Mouse (Mus musculus) CH12.LX (cell line): Measurements from ENCODE around the gene 1700022I11Rik. TPM values are rescaled to one million over a fixed set of nuclear protein-coding genes. Genes with fewer than 3 reads are reported as not detected.

ENCODE experiments used
- DNase-seq: peaks from one replicate; pipeline ENCODE4 v3.0.0-alpha.2; 2013; ENCODE audit errors: extremely low read depth
- H3K27ac ChIP-seq: 2 replicates; pipeline ENCODE4 v1.5.1; 2012; ENCODE audit warnings: low read depth, mild to moderate bottlenecking, control low read depth, moderate library complexity; ENCODE audit not compliant: insufficient read depth
- H3K27me3 ChIP-seq: replicated peaks from 2 replicates; pipeline ENCODE3; 2012; ENCODE audit warnings: inconsistent platforms
- H3K36me3 ChIP-seq, 2 experiments: replicated peaks in 1 of 2; 2 replicates each; pipeline versions ENCODE3 to v1.6.1; 2012; ENCODE audit warnings: inconsistent platforms in 1 of 2, low read length in 1 of 2, mild to moderate bottlenecking in 1 of 2, mixed read lengths in 1 of 2, moderate library complexity in 1 of 2; ENCODE audit not compliant: control insufficient read depth in 1 of 2, insufficient read depth in 1 of 2
- H3K4me1 ChIP-seq, 2 experiments: 2 replicates each; pipeline ENCODE4 v1.6.1; 2012; ENCODE audit warnings: inconsistent platforms in 1 of 2, moderate library complexity in 1 of 2; ENCODE audit not compliant: insufficient read depth in 2 of 2, control insufficient read depth in 1 of 2
- H3K4me2 ChIP-seq: 2 replicates; pipeline ENCODE4 v1.6.1; 2012; ENCODE audit warnings: low read depth, mild to moderate bottlenecking, control low read depth; ENCODE audit not compliant: poor library complexity, insufficient read depth, severe bottlenecking
- H3K4me3 ChIP-seq, 3 experiments: fragments of 150-350 bp in 1 of 3; sonication (generic) in 1 of 3; replicated peaks in 1 of 3; 2 replicates each; pipeline versions ENCODE3 to v1.5.1; 2011 to 2012; ENCODE audit warnings: low read depth in 2 of 3, low read length in 2 of 3, mild to moderate bottlenecking in 2 of 3, moderate library complexity in 2 of 3, control low read depth in 1 of 3, improper control_type of control experiment in 1 of 3, inconsistent platforms in 1 of 3, mixed read lengths in 1 of 3; ENCODE audit not compliant: poor library complexity in 1 of 3
- H3K79me2 ChIP-seq: replicated peaks from 2 replicates; pipeline ENCODE4 v1.6.1; 2012; ENCODE audit warnings: mild to moderate bottlenecking, moderate library complexity; ENCODE audit not compliant: control insufficient read depth, poor library complexity, insufficient read depth, severe bottlenecking; ENCODE audit errors: extremely low read depth
- H3K9ac ChIP-seq: 2 replicates; pipeline ENCODE4 v1.6.1; 2012; ENCODE audit warnings: low read depth, mild to moderate bottlenecking, control low read depth, moderate library complexity; ENCODE audit not compliant: insufficient read depth
- H3K9me3 ChIP-seq: replicated peaks from 2 replicates; pipeline ENCODE3; 2012; ENCODE audit warnings: low read length, inconsistent platforms, mixed read lengths
- BHLHE40 ChIP-seq: IDR thresholded peaks from 2 replicates; pipeline ENCODE4 v1.6.1; 2011; ENCODE audit warnings: mild to moderate bottlenecking, low read depth, low read length, improper control_type of control experiment
- CHD1 ChIP-seq: IDR thresholded peaks from 2 replicates; pipeline ENCODE4 v1.6.1; 2012; ENCODE audit warnings: low read depth, low read length, improper control_type of control experiment, inconsistent platforms
- CHD2 ChIP-seq: IDR thresholded peaks from 2 replicates; pipeline ENCODE4 v1.6.1; 2011; ENCODE audit warnings: low read length, improper control_type of control experiment
- CTCF ChIP-seq, 2 experiments: IDR thresholded peaks in 1 of 2; conservative IDR thresholded peaks in 1 of 2; 2 replicates each; pipeline ENCODE4 v1.5.1; 2011 to 2012; ENCODE audit warnings: low read depth in 2 of 2, low read length in 2 of 2, improper control_type of control experiment in 1 of 2, inconsistent platforms in 1 of 2, mild to moderate bottlenecking in 1 of 2, moderate library complexity in 1 of 2
- E2F4 ChIP-seq: IDR thresholded peaks from 2 replicates; pipeline ENCODE4 v1.6.1; 2011; ENCODE audit warnings: low read depth, low read length, improper control_type of control experiment; ENCODE audit not compliant: insufficient replicate concordance
- ETS1 ChIP-seq: conservative IDR thresholded peaks from 2 replicates; pipeline ENCODE4 v1.6.1; 2012; ENCODE audit warnings: low read depth, mild to moderate bottlenecking, inconsistent platforms, low read length, improper control_type of control experiment, moderate library complexity
- GABPA ChIP-seq: IDR thresholded peaks from 2 replicates; pipeline ENCODE4 v1.6.1; 2012; ENCODE audit warnings: low read depth, low read length, improper control_type of control experiment, inconsistent platforms; ENCODE audit not compliant: insufficient replicate concordance
- HCFC1 ChIP-seq: IDR thresholded peaks from 2 replicates; pipeline ENCODE4 v1.6.1; 2012; ENCODE audit warnings: low read depth, mild to moderate bottlenecking, inconsistent platforms, low read length, improper control_type of control experiment
- IRF4 ChIP-seq: IDR thresholded peaks from 2 replicates; pipeline ENCODE4 v1.6.1; 2014; ENCODE audit warnings: low read depth, mild to moderate bottlenecking, inconsistent platforms, low read length, improper control_type of control experiment
- JUN ChIP-seq: IDR thresholded peaks from 2 replicates; pipeline ENCODE4 v1.6.1; 2011; ENCODE audit warnings: low read depth, mild to moderate bottlenecking, low read length, improper control_type of control experiment, moderate library complexity; ENCODE audit not compliant: insufficient read depth
- KAT2A ChIP-seq: IDR thresholded peaks from 2 replicates; pipeline ENCODE4 v1.6.1; 2012; ENCODE audit warnings: low read length, improper control_type of control experiment, inconsistent platforms; ENCODE audit not compliant: insufficient replicate concordance
- MAX ChIP-seq: IDR thresholded peaks from 2 replicates; pipeline ENCODE4 v1.6.1; 2011; ENCODE audit warnings: low read length, improper control_type of control experiment
- MEF2A ChIP-seq: IDR thresholded peaks from 2 replicates; pipeline ENCODE4 v1.6.1; 2014; ENCODE audit warnings: low read depth, mild to moderate bottlenecking, inconsistent platforms, low read length, improper control_type of control experiment, borderline replicate concordance
- MXI1 ChIP-seq: IDR thresholded peaks from 2 replicates; pipeline ENCODE4 v1.6.1; 2011; ENCODE audit warnings: mild to moderate bottlenecking, low read depth, low read length, improper control_type of control experiment
- MYC ChIP-seq: IDR thresholded peaks from 2 replicates; pipeline ENCODE4 v1.6.1; 2011; ENCODE audit warnings: low read depth, mild to moderate bottlenecking, improper control_type of control experiment, low read length
- POLR2AphosphoS2 ChIP-seq: IDR thresholded peaks from 2 replicates; pipeline ENCODE4 v1.6.1; 2011; ENCODE audit warnings: low read depth, low read length, improper control_type of control experiment
- RCOR1 ChIP-seq: conservative IDR thresholded peaks from 2 replicates; pipeline ENCODE4 v1.6.1; 2012; ENCODE audit warnings: low read depth, mild to moderate bottlenecking, inconsistent platforms, low read length, improper control_type of control experiment
- SMC3 ChIP-seq: IDR thresholded peaks from 2 replicates; pipeline ENCODE4 v1.6.1; 2011; ENCODE audit warnings: low read depth, low read length, improper control_type of control experiment
- TBP ChIP-seq: conservative IDR thresholded peaks from 2 replicates; pipeline ENCODE4 v1.6.1; 2011; ENCODE audit warnings: low read depth, low read length, improper control_type of control experiment
- TCF12 ChIP-seq: IDR thresholded peaks from 2 replicates; pipeline ENCODE4 v1.6.1; 2014; ENCODE audit warnings: low read depth, mild to moderate bottlenecking, inconsistent platforms, low read length, improper control_type of control experiment
- UBTF ChIP-seq: IDR thresholded peaks from 2 replicates; pipeline ENCODE4 v1.6.1; 2012; ENCODE audit warnings: low read depth, mild to moderate bottlenecking, inconsistent platforms, low read length, improper control_type of control experiment, moderate library complexity
- USF1 ChIP-seq: IDR thresholded peaks from 2 replicates; pipeline ENCODE4 v1.6.1; 2014; ENCODE audit warnings: low read depth, mild to moderate bottlenecking, inconsistent platforms, low read length, improper control_type of control experiment
- ZKSCAN1 ChIP-seq: IDR thresholded peaks from 2 replicates; pipeline ENCODE4 v1.6.1; 2012; ENCODE audit warnings: low read depth, inconsistent platforms, low read length, improper control_type of control experiment, borderline replicate concordance
- ZMIZ1 ChIP-seq: IDR thresholded peaks from 2 replicates; pipeline ENCODE4 v1.6.1; 2012; ENCODE audit warnings: low read depth, mild to moderate bottlenecking, inconsistent platforms, low read length, improper control_type of control experiment
- ZNF384 ChIP-seq: IDR thresholded peaks from 2 replicates; pipeline ENCODE4 v1.6.1; 2012; ENCODE audit warnings: low read depth, low read length, improper control_type of control experiment, inconsistent platforms
- dilution Hi-C: fragments of 300-500 bp; cut with MboI; formaldehyde crosslinking; loops from 2 replicates; pipeline ENCODE4 v1.14.3; 2020; ENCODE audit warnings: low sequenced_read_pairs; ENCODE audit not compliant: extremely low pct_unique_long_range_greater_than_20kb, extremely low pct_ligation_motif_present
- in situ Hi-C: fragments of 300-500 bp; cut with MboI; formaldehyde crosslinking; loops from 3 replicates; pipeline ENCODE4 v1.14.3; 2019; ENCODE audit warnings: low sequenced_read_pairs, low pct_ligation_motif_present, low pct_unique_long_range_greater_than_20kb, mixed read lengths
- polyA plus RNA-seq: library from polyadenylated mRNA; unstranded; fragments of >175 nt; gene quantifications from 2 replicates; pipeline ENCODE4 v1.2.1, GENCODE M21; 2012; ENCODE audit warnings: low read depth; ENCODE audit not compliant: insufficient read length
- total RNA-seq, 2 experiments: library from RNA; depleted of rRNA; stranded (reverse); fragments of 300-350 nt in 1 of 2; fragments of >200 nt in 1 of 2; gene quantifications; 2 replicates each; pipeline ENCODE4 v1.2.3; 2012 to 2014

Gene 1700022I11Rik
- total and polyA plus RNA-seq, 3 experiments: 0.24 to 0.55 TPM; not detected in 1

GRCm38 (mm10) chr4:42956581-42956980 is 12.8 kb upstream of the 1700022I11Rik start:
- DNase-seq: no peak
- Histone ChIP-seq H3K36me3 (peaks cover 4 to 40% of the 10 kb centered on the region in 2 experiments), H3K27ac (no peak overlapping the region), H3K27me3 (no peaks in the 10 kb centered on the region), H3K9ac (no peak overlapping the region), H3K4me3 (no peak overlapping the region), H3K4me2 (no peak overlapping the region), H3K4me1 (peaks cover 0 to 38% of the 10 kb centered on the region in 2 experiments), H3K79me2 (no peaks in the 10 kb centered on the region), H3K9me3 (no peaks in the 10 kb centered on the region)
- TF ChIP-seq CHD2: no peak
- dilution Hi-C loops (no loop called here), in situ Hi-C loops (no loop called here)

- Histone ChIP-seq H3K4me1 (peaks cover 0 to 31% of the 10 kb centered on the region in 2 experiments; a peak in 3 of 4 replicates), H3K79me2 (no peaks in the 10 kb centered on the region), H3K4me2 (no peak overlapping the region), H3K9me3 (no peaks in the 10 kb centered on the region), H3K36me3 (peaks cover 4 to 40% of the 10 kb centered on the region in 2 experiments), H3K27ac (no peak overlapping the region), H3K27me3 (no peaks in the 10 kb centered on the region), H3K4me3 (no peak overlapping the region), H3K9ac (no peak overlapping the region)
- DNase-seq: no peak
- in situ Hi-C loops: no loop called here
- no peak for TF ChIP-seq MYC
- no peak for TF ChIP-seq CHD1
- no peak for TF ChIP-seq POLR2AphosphoS2
- no peak for TF ChIP-seq ETS1
- no peak for TF ChIP-seq CHD2
- TF ChIP-seq MEF2A: no peak
- no peak for TF ChIP-seq CTCF (conservative IDR thresholded peaks at IDR 0.05 in 1 of 2, IDR thresholded peaks at IDR 0.05 in 1 of 2; ENCODE audit: low read depth in 2 of 2, low read length in 2 of 2)
- TF ChIP-seq TBP: no peak
- TF ChIP-seq MXI1: no peak
- no peak for TF ChIP-seq IRF4
- no peak for TF ChIP-seq JUN
- no peak for TF ChIP-seq ZNF384
- no peak for TF ChIP-seq GABPA
- dilution Hi-C loops: no loop called here
Observed at GRCm38 (mm10) chr4:42957306-42957705, 12.1 kb upstream of the 1700022I11Rik start.

DNA sequence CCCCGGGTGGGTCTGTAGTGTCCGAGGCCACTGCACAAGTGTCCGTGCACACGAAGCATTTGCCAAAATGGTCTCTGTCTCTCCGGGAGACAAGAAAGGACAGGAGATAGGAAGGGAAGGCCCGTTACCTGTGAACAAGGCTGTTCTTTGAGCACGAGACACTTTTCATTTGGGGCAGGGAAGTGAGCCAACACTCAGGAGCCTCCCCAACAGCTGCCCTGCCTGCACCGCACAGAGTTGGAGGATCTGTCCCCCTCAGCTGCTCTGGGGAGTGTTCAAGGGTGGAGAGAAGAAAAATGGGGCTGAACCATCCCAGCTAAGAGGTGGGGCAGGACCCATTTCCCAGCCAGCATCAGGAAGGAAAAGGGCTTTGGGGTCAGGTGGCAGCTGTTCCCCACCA is 11.4 kb upstream of the 1700022I11Rik start:
- no peak overlapping the region for H3K27ac ChIP-seq
- H3K36me3 ChIP-seq: peaks cover 4 to 40% of the 10 kb centered on the region in 2 experiments
- TF ChIP-seq ZMIZ1: no peak
- no peak for TF ChIP-seq HCFC1
- TF ChIP-seq TCF12: no peak
- no peak for TF ChIP-seq ZNF384
- no peak for TF ChIP-seq BHLHE40
- TF ChIP-seq MAX: no peak
- no peak for TF ChIP-seq CTCF (conservative IDR thresholded peaks at IDR 0.05 in 1 of 2, IDR thresholded peaks at IDR 0.05 in 1 of 2; ENCODE audit: low read depth in 2 of 2, low read length in 2 of 2)
- TF ChIP-seq SMC3: no peak
- TF ChIP-seq E2F4: no peak
- TF ChIP-seq CHD2: no peak
- TF ChIP-seq UBTF: no peak
- TF ChIP-seq USF1: no peak
- TF ChIP-seq GABPA: no peak
- no peak for TF ChIP-seq RCOR1
- no peak for TF ChIP-seq MXI1
- TF ChIP-seq KAT2A: no peak
- no peak for TF ChIP-seq ZKSCAN1
- no peak for TF ChIP-seq IRF4
- no peaks in the 10 kb centered on the region for H3K9me3 ChIP-seq
- no peaks in the 10 kb centered on the region for H3K27me3 ChIP-seq
- DNase-seq: no peak
- peaks cover 0 to 24% of the 10 kb centered on the region in 2 experiments; a peak in 3 of 4 replicates for H3K4me1 ChIP-seq
- dilution Hi-C loops (no loop called here), in situ Hi-C loops (no loop called here)
- no peak overlapping the region for H3K9ac ChIP-seq
- H3K4me3 ChIP-seq: no peak overlapping the region
- H3K79me2 ChIP-seq: no peaks in the 10 kb centered on the region
- no peak overlapping the region for H3K4me2 ChIP-seq
